Mouse (Mus musculus): Measurements from ENCODE around the gene Cntnap5a. TPM values are rescaled to one million over a fixed set of nuclear protein-coding genes. Genes with fewer than 3 reads are reported as not detected.

Cntnap5a gene
- polyA plus RNA-seq, 1 experiment from 2014 or later, result not detected

GRCm38 (mm10) chr1:116366806-116367205, 682.2 kb downstream of the Cntnap5a start:
- ChIA-PET CTCF (no interaction called here), POLR2A (no interaction called here)
- no peak for TF ChIP-seq CTCF (IDR thresholded peaks at IDR 0.05)
- ATAC-seq (no peak), DNase-seq (ENCODE audit: low read depth, low spot score) (no peak)
- in situ Hi-C loops (cut with MboI; ENCODE audit: low pct_unique_long_range_greater_than_20kb), result no loop called here
- H3K27me3 ChIP-seq, result no peaks in the 10 kb centered on the region

DNA sequence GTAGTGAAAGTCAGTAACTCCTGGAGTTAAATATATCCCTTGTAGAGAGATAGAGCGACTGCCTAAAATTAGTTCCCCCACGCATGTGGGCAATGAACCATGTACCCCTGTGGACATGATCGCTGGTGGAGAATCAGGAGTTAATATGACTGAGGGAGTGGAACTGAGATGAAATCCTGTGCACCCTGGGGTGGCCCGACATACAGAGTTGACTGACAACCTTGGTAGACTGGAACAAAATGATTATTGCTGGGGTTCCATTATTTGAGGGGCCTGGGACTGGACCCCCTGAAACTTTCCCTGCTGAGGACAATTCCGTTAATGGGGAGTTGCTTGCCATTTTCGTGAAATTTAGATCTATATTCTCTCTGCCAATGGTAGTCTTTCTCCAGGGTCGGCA, 683.0 kb downstream of the Cntnap5a start:
- ChIA-PET POLR2A (no interaction called here), CTCF (no interaction called here)
- ATAC-seq (no peak), DNase-seq (ENCODE audit: low read depth, low spot score) (no peak)
- no peaks in the 10 kb centered on the region for H3K27me3 ChIP-seq
- in situ Hi-C loops (cut with MboI; ENCODE audit: low pct_unique_long_range_greater_than_20kb), result no loop called here
- no peak for TF ChIP-seq CTCF (IDR thresholded peaks at IDR 0.05)

DNA sequence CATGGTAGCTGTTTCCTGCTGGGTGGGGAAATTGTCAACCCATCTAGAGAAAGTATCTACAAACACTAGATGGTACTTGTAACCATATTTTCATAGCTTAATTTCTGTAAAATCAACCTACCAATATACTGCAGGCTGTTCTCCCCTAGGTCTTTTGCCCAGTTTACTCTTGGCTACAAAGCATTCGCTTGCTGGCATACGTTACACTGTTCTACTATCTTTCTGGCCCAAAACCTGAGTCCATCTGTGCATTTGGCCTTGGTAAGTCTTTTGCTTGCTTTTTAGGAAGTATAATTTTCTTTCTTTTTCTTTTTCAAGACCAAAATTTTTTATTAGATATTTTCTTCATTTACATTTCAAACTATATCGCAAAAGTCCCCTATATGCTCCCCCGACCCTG, 686.3 kb downstream of the Cntnap5a start:
- POLR2A ChIA-PET, result no interaction called here
- ATAC-seq, result no peak

DNA sequence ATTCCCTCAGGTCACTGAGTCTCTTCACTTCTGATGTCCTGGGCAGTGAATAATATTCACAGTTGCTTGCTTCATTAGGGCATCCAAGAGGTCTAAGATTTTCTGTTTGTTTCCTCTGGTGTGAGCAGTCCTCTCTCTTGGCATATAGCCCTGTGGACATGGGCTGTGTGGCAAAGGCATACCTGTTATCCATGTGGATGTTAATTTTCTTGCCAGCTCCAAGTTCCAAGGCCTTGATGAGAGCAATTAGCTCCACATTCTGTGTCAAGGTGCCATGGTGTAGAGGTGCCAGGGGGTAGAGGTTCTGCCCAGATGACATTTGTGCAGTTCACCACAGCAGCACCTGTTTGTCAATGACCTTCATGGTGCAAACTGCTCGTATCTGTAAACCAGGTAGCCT, 689.0 kb downstream of the Cntnap5a start:
- no peak for ATAC-seq
- H3K27me3 ChIP-seq, result no peaks in the 10 kb centered on the region
- TF ChIP-seq CTCF (IDR thresholded peaks at IDR 0.05), result no peak
- CTCF ChIA-PET, result no interaction called here
- POLR2A ChIA-PET, result no interaction called here
- in situ Hi-C loops (cut with MboI; ENCODE audit: low pct_unique_long_range_greater_than_20kb), result no loop called here
- no peak for DNase-seq (ENCODE audit: low read depth, low spot score)

More for the DNA sequence above, 686.3 kb downstream of the Cntnap5a start:
- no peaks in the 10 kb centered on the region for H3K27me3 ChIP-seq
- no peak for DNase-seq (ENCODE audit: low read depth, low spot score)
- CTCF ChIA-PET, result no interaction called here
- in situ Hi-C loops (cut with MboI; ENCODE audit: low pct_unique_long_range_greater_than_20kb), result no loop called here
- TF ChIP-seq CTCF (IDR thresholded peaks at IDR 0.05), result no peak

DNA sequence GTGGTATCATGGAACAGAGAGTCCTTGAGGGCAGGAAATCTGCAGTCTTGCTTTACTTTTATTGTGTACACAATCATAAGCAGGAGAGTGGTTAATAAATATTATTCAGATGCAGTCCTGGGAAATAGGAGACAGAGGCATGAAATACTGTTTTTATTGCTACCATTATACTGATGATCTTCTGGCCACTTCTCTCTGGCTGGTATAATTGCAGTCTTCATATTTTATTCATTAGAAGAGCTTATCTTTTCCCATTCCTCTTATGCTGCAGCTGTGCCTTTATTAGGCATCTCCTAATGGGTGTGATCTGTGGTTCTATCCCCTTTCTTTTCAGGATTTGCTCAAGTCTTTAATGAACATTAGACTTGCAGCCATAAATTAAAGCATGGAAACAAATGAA, 707.8 kb downstream of the Cntnap5a start:
- no peak for TF ChIP-seq CTCF (IDR thresholded peaks at IDR 0.05)
- no peaks in the 10 kb centered on the region for H3K27me3 ChIP-seq
- CTCF ChIA-PET, result no interaction called here
- POLR2A ChIA-PET, result no interaction called here
- in situ Hi-C loops (cut with MboI; ENCODE audit: low pct_unique_long_range_greater_than_20kb), result no loop called here
- ATAC-seq, result no peak
- no peak for DNase-seq (ENCODE audit: low read depth, low spot score)

DNA sequence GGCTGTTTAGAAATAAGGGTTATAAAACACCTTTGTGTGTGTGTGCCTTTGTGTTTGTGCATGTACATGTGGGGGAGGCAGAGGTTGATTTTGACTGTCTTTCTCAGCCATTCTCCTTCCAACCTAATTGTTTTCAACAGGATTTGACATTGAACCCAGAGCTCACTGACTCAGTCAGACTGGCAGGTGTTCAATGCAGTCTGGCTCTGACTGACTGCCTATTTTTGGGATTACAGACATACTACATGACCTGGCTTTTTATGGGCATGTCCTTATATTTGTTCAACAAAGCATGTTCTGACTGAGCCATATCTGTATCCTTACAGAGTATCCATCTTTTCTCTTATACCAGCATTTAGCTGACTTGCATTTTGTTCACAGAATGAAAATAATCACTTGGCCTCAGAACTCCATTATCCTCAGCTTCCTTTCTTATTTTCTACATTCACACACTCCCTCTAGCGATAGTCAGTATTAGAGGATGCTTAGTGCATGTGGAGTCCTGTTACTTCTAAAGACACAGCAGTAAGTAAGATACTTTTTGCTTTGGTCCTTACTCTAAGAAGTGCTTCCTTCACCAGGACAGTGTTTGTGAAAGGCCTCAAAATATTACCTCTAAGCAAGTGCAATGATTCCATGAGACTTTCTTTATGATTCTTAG, 717.6 kb downstream of the Cntnap5a start:
- no peak for TF ChIP-seq CTCF (IDR thresholded peaks at IDR 0.05)
- CTCF ChIA-PET, result no interaction called here
- no peak for DNase-seq (ENCODE audit: low read depth, low spot score)
- no peak for ATAC-seq
- POLR2A ChIA-PET, result no interaction called here
- no peaks in the 10 kb centered on the region for H3K27me3 ChIP-seq
- in situ Hi-C loops (cut with MboI; ENCODE audit: low pct_unique_long_range_greater_than_20kb), result no loop called here

DNA sequence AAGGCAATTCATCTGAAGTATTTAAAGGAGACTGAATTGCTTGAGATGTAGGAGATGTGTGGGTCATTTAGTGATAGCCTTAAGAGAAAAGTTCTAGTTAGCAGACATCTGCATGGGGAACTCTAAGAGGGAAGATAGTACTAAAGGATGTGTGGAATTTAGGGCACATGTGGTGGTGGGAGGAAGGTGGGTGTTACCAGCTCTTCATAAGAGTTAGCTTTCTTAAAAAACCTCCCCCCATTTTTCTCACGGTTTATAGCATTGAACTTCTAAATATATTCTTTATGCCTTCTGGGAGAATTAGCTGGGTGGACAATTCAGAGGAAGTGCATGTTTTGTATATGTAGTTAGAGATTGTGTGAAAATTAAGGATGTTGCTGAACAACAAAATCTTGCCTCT, 725.3 kb downstream of the Cntnap5a start:
- no peak for TF ChIP-seq CTCF (IDR thresholded peaks at IDR 0.05)
- no peaks in the 10 kb centered on the region for H3K27me3 ChIP-seq
- ChIA-PET CTCF (no interaction called here), POLR2A (no interaction called here)
- DNase-seq (ENCODE audit: low read depth, low spot score), result no peak
- ATAC-seq, result no peak
- in situ Hi-C loops (cut with MboI; ENCODE audit: low pct_unique_long_range_greater_than_20kb), result no loop called here

DNA sequence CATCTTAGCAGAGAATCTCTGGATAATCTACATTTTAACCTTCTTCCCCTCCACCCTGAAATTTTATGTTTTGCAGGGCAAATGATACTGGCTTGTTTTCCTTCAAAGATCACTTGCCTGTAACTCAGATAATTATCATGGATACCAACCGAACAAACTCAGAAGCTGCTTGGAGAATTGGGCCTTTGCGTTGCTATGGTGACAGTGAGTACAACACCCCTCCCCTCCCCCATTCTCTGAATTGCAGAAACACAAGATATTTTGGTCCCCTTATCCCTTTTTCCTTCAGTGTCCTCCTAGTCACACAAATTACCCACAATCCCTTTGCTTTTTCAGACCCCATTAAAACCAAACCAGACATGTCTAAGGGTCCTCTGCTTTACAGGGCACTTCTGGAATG, 743.8 kb downstream of the Cntnap5a start:
- H3K27me3 ChIP-seq, result no peaks in the 10 kb centered on the region
- ATAC-seq, result no peak
- no peak for DNase-seq (ENCODE audit: low read depth, low spot score)
- in situ Hi-C loops (cut with MboI; ENCODE audit: low pct_unique_long_range_greater_than_20kb), result no loop called here
- CTCF ChIA-PET, result no interaction called here
- POLR2A ChIA-PET, result no interaction called here
- no peak for TF ChIP-seq CTCF (IDR thresholded peaks at IDR 0.05)

- TF ChIP-seq CTCF (IDR thresholded peaks at IDR 0.05), result no peak
- CTCF ChIA-PET, result no interaction called here
- DNase-seq (ENCODE audit: low read depth, low spot score), result no peak
- no peaks in the 10 kb centered on the region for H3K27me3 ChIP-seq
- in situ Hi-C loops (cut with MboI; ENCODE audit: low pct_unique_long_range_greater_than_20kb), result no loop called here
- no peak for ATAC-seq
- POLR2A ChIA-PET, result interaction anchor here (0.6 kb wide), 1 partner anchor 73 kb away, joined by 3 read pairs; no protein-coding TSS in a partner anchor
Observed at GRCm38 (mm10) chr1:116455115-116455717, 770.7 kb downstream of the Cntnap5a start.

DNA sequence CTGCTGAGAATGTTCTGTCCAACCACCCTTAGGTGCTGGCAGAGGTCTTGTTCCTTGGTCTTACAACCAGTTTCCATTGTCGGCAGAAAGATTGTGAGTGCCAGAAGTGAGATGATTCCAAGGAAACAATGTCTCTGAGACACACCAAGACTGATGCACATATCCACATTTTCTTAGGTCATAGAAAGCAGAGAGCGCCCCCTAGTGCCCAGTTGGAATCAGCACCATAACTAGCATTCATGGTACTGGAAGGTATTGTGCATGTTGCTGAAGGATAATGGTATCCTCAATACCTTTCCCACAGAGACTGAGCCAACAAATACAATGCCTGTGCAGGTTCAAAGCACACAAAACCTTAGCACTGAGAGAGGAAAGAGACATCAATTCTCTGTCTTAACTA, 793.1 kb downstream of the Cntnap5a start:
- ATAC-seq, result no peak
- ChIA-PET CTCF (no interaction called here), POLR2A (no interaction called here)
- TF ChIP-seq CTCF (IDR thresholded peaks at IDR 0.05), result peak; percentile 27
- H3K27me3 ChIP-seq, result no peaks in the 10 kb centered on the region
- in situ Hi-C loops (cut with MboI; ENCODE audit: low pct_unique_long_range_greater_than_20kb), result no loop called here
- DNase-seq (ENCODE audit: low read depth, low spot score), result no peak

DNA sequence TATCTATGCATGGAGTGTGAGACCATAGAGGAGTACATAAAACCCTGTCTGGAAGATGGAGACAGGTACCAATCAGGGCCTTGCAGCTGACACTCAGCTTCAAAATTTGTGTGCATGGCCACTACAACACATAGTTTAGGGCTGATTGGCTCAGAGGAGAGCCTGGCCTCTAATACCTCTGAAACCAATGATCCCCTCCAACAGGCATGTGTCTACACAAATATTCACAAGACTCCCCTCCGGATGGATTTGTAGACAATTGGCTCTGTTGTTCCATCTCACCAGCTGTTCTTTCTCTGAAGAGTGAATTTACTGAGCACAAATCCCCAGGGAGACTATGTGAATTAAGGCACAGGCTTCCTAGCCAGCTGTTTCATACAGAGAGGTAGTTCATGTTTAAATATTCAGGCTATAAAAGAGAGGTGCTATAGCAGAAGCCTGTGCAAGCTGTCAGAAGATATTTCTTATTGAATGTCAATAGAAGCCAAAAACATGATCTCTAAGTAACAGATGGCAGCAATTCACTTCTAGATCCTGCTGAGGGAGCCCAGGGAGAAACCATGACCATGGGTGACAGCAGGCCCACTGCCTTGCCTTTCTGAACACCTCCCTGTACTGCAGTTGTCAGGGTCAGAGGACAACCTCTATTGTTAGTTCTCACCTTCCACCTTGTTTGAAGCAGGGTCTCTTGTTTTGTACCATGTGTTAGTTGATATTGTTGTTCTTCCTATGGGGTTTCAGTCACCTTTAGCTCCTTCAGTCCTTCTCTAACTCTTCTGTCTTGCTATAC, 804.4 kb downstream of the Cntnap5a start:
- CTCF ChIA-PET, result no interaction called here
- POLR2A ChIA-PET, result no interaction called here
- no peak for ATAC-seq
- H3K27me3 ChIP-seq, result no peaks in the 10 kb centered on the region
- no peak for DNase-seq (ENCODE audit: low read depth, low spot score)
- TF ChIP-seq CTCF (IDR thresholded peaks at IDR 0.05), result no peak
- in situ Hi-C loops (cut with MboI; ENCODE audit: low pct_unique_long_range_greater_than_20kb), result no loop called here
